Mouse (Mus musculus) heart, embryonic 16.5 days (tissue): ENCODE results near the gene Smad6. TPM values are rescaled to one million over a fixed set of nuclear protein-coding genes. Genes with fewer than 3 reads are reported as not detected.

Source experiments
- ATAC-seq: fragments of 200-750 bp; cut with Nextera tagmentation; replicated peaks from 2 replicates; pipeline ENCODE4 v1.8.0; 2017; ENCODE audit warnings: moderate number of reproducible peaks; ENCODE audit not compliant: insufficient read depth, low FRiP score; ENCODE audit errors: extremely low read depth
- H3K27ac ChIP-seq: fragments of 300-500 bp; sonication (generic); 2 replicates; pipeline ENCODE4 v1.5.1; 2014; ENCODE audit warnings: mild to moderate bottlenecking, low read length, control low read depth, moderate library complexity
- H3K27me3 ChIP-seq: fragments of 300-500 bp; sonication (generic); 2 replicates; pipeline ENCODE4 v1.6.1; 2014; ENCODE audit warnings: low read length, mixed read lengths; ENCODE audit not compliant: control insufficient read depth, insufficient read depth
- H3K36me3 ChIP-seq: fragments of 300-500 bp; sonication (generic); 2 replicates; pipeline ENCODE4 v1.6.1; 2014; ENCODE audit not compliant: control insufficient read depth, insufficient read depth
- H3K4me1 ChIP-seq: fragments of 300-500 bp; sonication (generic); 2 replicates; pipeline ENCODE4 v1.6.1; 2014; ENCODE audit warnings: low read length, mixed read lengths; ENCODE audit not compliant: control insufficient read depth, insufficient read depth
- H3K4me2 ChIP-seq: fragments of 300-500 bp; sonication (generic); 2 replicates; pipeline ENCODE4 v1.6.1; 2014; ENCODE audit warnings: low read depth, mild to moderate bottlenecking, control low read depth, low read length
- H3K4me3 ChIP-seq: fragments of 300-500 bp; sonication (generic); 2 replicates; pipeline ENCODE4 v1.5.1; 2014; ENCODE audit warnings: mild to moderate bottlenecking, control low read depth, low read length
- H3K9ac ChIP-seq: fragments of 300-500 bp; sonication (generic); 2 replicates; pipeline ENCODE4 v1.6.1; 2014; ENCODE audit warnings: low read length, control low read depth
- H3K9me3 ChIP-seq: fragments of 300-500 bp; sonication (generic); replicated peaks from 2 replicates; pipeline ENCODE4 v1.6.1; 2016; ENCODE audit warnings: low read length; ENCODE audit not compliant: control insufficient read depth
- WGBS: fragments of 180-500 bp; shearing (Covaris S2); extraction: QIAGEN DNeasy Blood & Tissue Kit; methylation state at CpG from one replicate; pipeline ENCODE4 v1.1.7; 2014; 5-methylcytosine and 5-hydroxymethylcytosine counted together
- polyA plus RNA-seq: library from polyadenylated mRNA; unstranded; fragments of >200 nt; fragmentation: Nextera tagmentation; extraction: Ambion mirVana; gene quantifications from 2 replicates; pipeline ENCODE4 v1.2.1, GENCODE M21; 2015

The Smad6 gene
- polyA plus RNA-seq, 1 experiment from 2014 or later: 12.8 TPM

GRCm38 (mm10) chr9:63981371-63981770 is 40.5 kb downstream of the Smad6 start:
- Histone ChIP-seq H3K9me3 (no peaks in the 10 kb centered on the region), H3K27ac (no peak overlapping the region), H3K9ac (no peak overlapping the region), H3K27me3 (no peaks in the 10 kb centered on the region), H3K4me1 (peaks cover 90% of the 10 kb centered on the region), H3K36me3 (no peaks in the 10 kb centered on the region), H3K4me2 (no peak overlapping the region), H3K4me3 (no peak overlapping the region)
- no peak for ATAC-seq
- WGBS: 77% methylated on average over 4 of the region's 4 CpGs

GRCm38 (mm10) chr9:63980179-63981086 is 41.4 kb downstream of the Smad6 start:
- H3K4me1 ChIP-seq: peaks cover 92% of the 10 kb centered on the region
- 21% methylated on average over 18 of the region's 18 CpGs for WGBS
- peak overlapping the region; percentile 51 for H3K9ac ChIP-seq
- H3K9me3 ChIP-seq: no peaks in the 10 kb centered on the region
- no peak overlapping the region for H3K4me3 ChIP-seq
- H3K27me3 ChIP-seq: no peaks in the 10 kb centered on the region
- peak overlapping the region; percentile 49 for H3K27ac ChIP-seq
- H3K36me3 ChIP-seq: no peaks in the 10 kb centered on the region
- H3K4me2 ChIP-seq: peak overlapping the region; percentile 27; the same call in 1 of the 2 replicates
- no peak for ATAC-seq

GRCm38 (mm10) chr9:63979275-63979674 is 42.6 kb downstream of the Smad6 start:
- Histone ChIP-seq H3K9me3 (no peaks in the 10 kb centered on the region), H3K36me3 (no peaks in the 10 kb centered on the region), H3K4me1 (peaks cover 92% of the 10 kb centered on the region), H3K27me3 (no peaks in the 10 kb centered on the region), H3K9ac (no peak overlapping the region), H3K4me3 (no peak overlapping the region), H3K27ac (0 out of 2 replicates have a peak overlapping the region, but pooled peaks have one; percentile 11), H3K4me2 (no peak overlapping the region)
- no peak for ATAC-seq
- WGBS: 55% methylated on average over 2 of the region's 2 CpGs

- no peaks in the 10 kb centered on the region for H3K36me3 ChIP-seq
Measured at GRCm38 (mm10) chr9:63978682-63979081, 43.2 kb downstream of the Smad6 start.

GRCm38 (mm10) chr9:63975996-63976395 is 45.9 kb downstream of the Smad6 start:
- H3K36me3 ChIP-seq: no peaks in the 10 kb centered on the region
- H3K9ac ChIP-seq: peak overlapping the region; percentile 51; the same call in 1 of the 2 replicates
- H3K4me1 ChIP-seq: peaks cover 94% of the 10 kb centered on the region
- 0 out of 2 replicates have a peak, but pooled peaks have one; percentile 8 for ATAC-seq
- H3K27ac ChIP-seq: peak overlapping the region; percentile 73
- H3K27me3 ChIP-seq: no peaks in the 10 kb centered on the region
- no peak overlapping the region for H3K4me3 ChIP-seq
- 35% methylated on average over 11 of the region's 11 CpGs for WGBS
- H3K9me3 ChIP-seq: no peaks in the 10 kb centered on the region
- peak overlapping the region; percentile 33 for H3K4me2 ChIP-seq

More at GRCm38 (mm10) chr9:63978682-63979081, 43.2 kb downstream of the Smad6 start:
- ATAC-seq: no peak
- Histone ChIP-seq H3K9me3 (no peaks in the 10 kb centered on the region), H3K4me1 (peaks cover 91% of the 10 kb centered on the region), H3K27me3 (no peaks in the 10 kb centered on the region), H3K27ac (no peak overlapping the region), H3K4me3 (no peak overlapping the region), H3K4me2 (no peak overlapping the region), H3K9ac (no peak overlapping the region)
- 40% methylated on average over 7 of the region's 7 CpGs for WGBS

- ATAC-seq: no peak
- Histone ChIP-seq H3K9me3 (no peaks in the 10 kb centered on the region), H3K9ac (peak overlapping the region; percentile 58), H3K36me3 (no peaks in the 10 kb centered on the region), H3K27me3 (no peaks in the 10 kb centered on the region), H3K4me3 (no peak overlapping the region), H3K27ac (peak overlapping the region; percentile 70), H3K4me1 (peaks cover 93% of the 10 kb centered on the region), H3K4me2 (no peak overlapping the region)
- WGBS: 48% methylated on average over 13 of the region's 13 CpGs
Measured at GRCm38 (mm10) chr9:63974258-63975023, 47.4 kb downstream of the Smad6 start.

GRCm38 (mm10) chr9:63973662-63974190 is 48.1 kb downstream of the Smad6 start:
- H3K9me3 ChIP-seq: no peaks in the 10 kb centered on the region
- peak overlapping the region; percentile 70 for H3K27ac ChIP-seq
- 57% methylated on average over 14 of the region's 14 CpGs for WGBS
- no peak for ATAC-seq
- H3K4me1 ChIP-seq: peaks cover 93% of the 10 kb centered on the region
- H3K4me2 ChIP-seq: no peak overlapping the region
- 0 out of 2 replicates have a peak overlapping the region, but pooled peaks have one; percentile 32 for H3K9ac ChIP-seq
- H3K4me3 ChIP-seq: no peak overlapping the region
- H3K36me3 ChIP-seq: no peaks in the 10 kb centered on the region
- no peaks in the 10 kb centered on the region for H3K27me3 ChIP-seq

GRCm38 (mm10) chr9:63972576-63973290 is 49.1 kb downstream of the Smad6 start:
- no peaks in the 10 kb centered on the region for H3K27me3 ChIP-seq
- peaks cover 92% of the 10 kb centered on the region for H3K4me1 ChIP-seq
- no peak overlapping the region for H3K4me3 ChIP-seq
- no peaks in the 10 kb centered on the region for H3K36me3 ChIP-seq
- WGBS: 79% methylated on average over 11 of the region's 11 CpGs
- ATAC-seq: no peak
- H3K9me3 ChIP-seq: no peaks in the 10 kb centered on the region
- H3K27ac ChIP-seq: peak overlapping the region; percentile 57
- H3K9ac ChIP-seq: peak overlapping the region; percentile 27; the same call in 1 of the 2 replicates
- no peak overlapping the region for H3K4me2 ChIP-seq
